Mouse (Mus musculus): ENCODE data around the gene Smarca2. TPM values are rescaled to one million over a fixed set of nuclear protein-coding genes. Genes with fewer than 3 reads are reported as not detected.
A peak's percentile ranks its signal among the peaks of the same experiment; 100 is the strongest.

The Smarca2 gene
- polyA plus RNA-seq, 1 experiment from 2014 or later, result 80.7 TPM

GRCm38 (mm10) chr19:26749427-26750137 lies 144.7 kb downstream of the Smarca2 start:
- Histone ChIP-seq H3K36me3 (0 out of 2 replicates have a peak, but pooled peaks cover 2% of the 10 kb centered on the region), H3K4me3 (peak overlapping the region; percentile 44), H3K27me3 (no peaks in the 10 kb centered on the region), H3K9ac (0 out of 2 replicates have a peak overlapping the region, but pooled peaks have one; percentile 2), H3K27ac (peak overlapping the region; percentile 99), H3K4me1 (peaks cover 17% of the 10 kb centered on the region; the same call in 1 of the 2 replicates), H3K4me2 (replicated peaks) (peak overlapping the region; percentile 70), H3K9me3 (no peaks in the 10 kb centered on the region)
- no peak for ATAC-seq (ENCODE audit: insufficient number of reproducible peaks, insufficient read depth, low FRiP score, low TSS enrichment)
- WGBS, result 27% methylated on average over 11 of the region's 11 CpGs

- Histone ChIP-seq H3K9ac (no peak overlapping the region), H3K4me3 (no peak overlapping the region), H3K4me1 (peaks cover 6% of the 10 kb centered on the region; the same call in 1 of the 2 replicates), H3K27me3 (no peaks in the 10 kb centered on the region), H3K4me2 (replicated peaks) (no peak overlapping the region), H3K9me3 (no peaks in the 10 kb centered on the region), H3K36me3 (0 out of 2 replicates have a peak, but pooled peaks cover 2% of the 10 kb centered on the region), H3K27ac (no peak overlapping the region)
- ATAC-seq (ENCODE audit: insufficient number of reproducible peaks, insufficient read depth, low FRiP score, low TSS enrichment), result no peak
- WGBS, result 76% methylated on average over 15 of the region's 15 CpGs
Observed at GRCm38 (mm10) chr19:26752611-26753163, 147.8 kb downstream of the Smarca2 start.

- H3K4me1 ChIP-seq, result peaks cover 6% of the 10 kb centered on the region; the same call in 1 of the 2 replicates
- ATAC-seq (ENCODE audit: insufficient number of reproducible peaks, insufficient read depth, low FRiP score, low TSS enrichment), result no peak
- WGBS, result 53% methylated on average over 7 of the region's 7 CpGs
- H3K27ac ChIP-seq, result no peak overlapping the region
- H3K4me2 ChIP-seq (replicated peaks), result no peak overlapping the region
- H3K9ac ChIP-seq, result no peak overlapping the region
- 0 out of 2 replicates have a peak, but pooled peaks cover 2% of the 10 kb centered on the region for H3K36me3 ChIP-seq
- no peak overlapping the region for H3K4me3 ChIP-seq
- no peaks in the 10 kb centered on the region for H3K27me3 ChIP-seq
- no peaks in the 10 kb centered on the region for H3K9me3 ChIP-seq
Observed at GRCm38 (mm10) chr19:26753266-26753872, 148.5 kb downstream of the Smarca2 start.

GRCm38 (mm10) chr19:26754016-26754794 lies 149.4 kb downstream of the Smarca2 start:
- Histone ChIP-seq H3K4me2 (replicated peaks) (no peak overlapping the region), H3K27me3 (no peaks in the 10 kb centered on the region), H3K4me1 (peaks cover 6% of the 10 kb centered on the region; the same call in 1 of the 2 replicates), H3K4me3 (no peak overlapping the region), H3K9ac (no peak overlapping the region), H3K9me3 (no peaks in the 10 kb centered on the region), H3K27ac (no peak overlapping the region), H3K36me3 (0 out of 2 replicates have a peak, but pooled peaks cover 2% of the 10 kb centered on the region)
- ATAC-seq (ENCODE audit: insufficient number of reproducible peaks, insufficient read depth, low FRiP score, low TSS enrichment), result no peak
- WGBS, result 78% methylated on average over 10 of the region's 10 CpGs

DNA sequence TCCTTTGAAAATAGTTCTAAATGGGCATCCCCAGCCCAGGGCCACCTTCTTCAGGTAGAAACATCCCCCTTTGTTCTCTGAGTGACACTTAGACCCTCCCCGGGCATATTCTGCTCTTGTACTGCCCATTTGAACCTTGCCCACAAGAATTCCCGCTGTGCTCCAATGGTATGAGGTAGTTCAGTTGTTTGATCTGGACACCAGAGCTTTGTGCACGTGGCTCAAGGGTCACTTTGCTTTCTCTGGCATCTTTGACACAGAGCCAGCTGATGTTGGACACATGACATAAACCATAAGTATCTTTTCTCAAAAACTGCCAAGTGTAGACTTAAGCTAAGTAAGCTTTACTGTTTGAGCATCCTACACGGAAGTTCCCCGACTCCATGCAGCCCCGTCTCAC lies 151.1 kb downstream of the Smarca2 start:
- H3K9ac ChIP-seq, result no peak overlapping the region
- no peak overlapping the region for H3K27ac ChIP-seq
- H3K36me3 ChIP-seq, result 0 out of 2 replicates have a peak, but pooled peaks cover 13% of the 10 kb centered on the region
- H3K9me3 ChIP-seq, result no peaks in the 10 kb centered on the region
- no peak for ATAC-seq (ENCODE audit: insufficient number of reproducible peaks, insufficient read depth, low FRiP score, low TSS enrichment)
- no peaks in the 10 kb centered on the region for H3K27me3 ChIP-seq
- no peak overlapping the region for H3K4me2 ChIP-seq (replicated peaks)
- no peak overlapping the region for H3K4me3 ChIP-seq
- no peaks in the 10 kb centered on the region; the same call in 1 of the 2 replicates for H3K4me1 ChIP-seq
- 89% methylated on average over 6 of the region's 6 CpGs for WGBS

- Histone ChIP-seq H3K4me2 (replicated peaks) (no peak overlapping the region), H3K4me1 (no peaks in the 10 kb centered on the region; the same call in 1 of the 2 replicates), H3K36me3 (0 out of 2 replicates have a peak, but pooled peaks cover 17% of the 10 kb centered on the region), H3K9me3 (no peaks in the 10 kb centered on the region), H3K9ac (no peak overlapping the region), H3K27ac (no peak overlapping the region), H3K27me3 (no peaks in the 10 kb centered on the region), H3K4me3 (no peak overlapping the region)
- no peak for ATAC-seq (ENCODE audit: insufficient number of reproducible peaks, insufficient read depth, low FRiP score, low TSS enrichment)
- 79% methylated on average over 8 of the region's 8 CpGs for WGBS
Observed at GRCm38 (mm10) chr19:26756399-26756798, 151.5 kb downstream of the Smarca2 start.

DNA sequence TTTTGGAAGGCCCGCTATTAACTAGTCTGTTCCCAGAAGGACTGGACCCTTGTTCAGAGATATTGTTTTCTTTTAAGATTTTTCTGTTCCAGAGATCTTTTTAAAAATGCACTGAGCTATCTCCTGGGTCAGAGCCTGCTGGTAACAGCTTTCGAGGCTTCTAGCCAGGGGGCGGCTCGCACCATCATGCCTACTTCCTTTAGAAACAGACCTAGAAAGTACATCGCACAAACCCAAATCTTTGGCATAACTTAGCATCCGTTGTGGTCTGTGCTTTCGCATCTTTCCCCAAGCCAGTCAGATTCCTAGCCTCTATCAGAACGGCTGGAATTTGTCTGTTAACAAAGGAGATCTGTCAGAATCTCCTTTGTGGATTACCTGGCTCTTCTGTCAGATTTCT lies 153.3 kb downstream of the Smarca2 start:
- 75% methylated on average over 8 of the region's 8 CpGs for WGBS
- no peaks in the 10 kb centered on the region for H3K9me3 ChIP-seq
- H3K4me3 ChIP-seq, result no peak overlapping the region
- H3K27me3 ChIP-seq, result no peaks in the 10 kb centered on the region
- H3K27ac ChIP-seq, result no peak overlapping the region
- H3K4me1 ChIP-seq, result peaks cover 4% of the 10 kb centered on the region; the same call in 1 of the 2 replicates
- no peak for ATAC-seq (ENCODE audit: insufficient number of reproducible peaks, insufficient read depth, low FRiP score, low TSS enrichment)
- H3K4me2 ChIP-seq (replicated peaks), result no peak overlapping the region
- no peak overlapping the region for H3K9ac ChIP-seq
- H3K36me3 ChIP-seq, result 0 out of 2 replicates have a peak, but pooled peaks cover 18% of the 10 kb centered on the region

DNA sequence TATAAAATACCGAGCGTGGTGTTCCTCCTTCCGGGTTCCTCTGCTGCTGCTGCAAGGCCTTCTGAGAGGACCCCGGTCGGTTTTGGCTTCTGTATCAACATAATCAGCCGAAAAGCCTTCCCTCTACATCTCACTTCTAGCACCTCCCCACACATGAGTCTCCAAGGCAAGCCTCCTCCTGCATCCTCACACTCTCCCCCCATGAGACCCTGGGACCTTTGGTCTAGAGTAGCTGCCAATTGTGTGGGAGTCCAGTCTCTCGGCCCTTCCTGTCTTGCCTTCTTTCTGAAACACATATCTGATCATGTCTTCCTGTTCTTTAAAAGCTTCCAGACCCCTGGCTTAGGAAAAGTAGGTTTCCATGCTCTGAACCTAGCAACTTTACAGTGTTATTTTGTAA lies 153.8 kb downstream of the Smarca2 start:
- no peaks in the 10 kb centered on the region for H3K9me3 ChIP-seq
- no peak for ATAC-seq (ENCODE audit: insufficient number of reproducible peaks, insufficient read depth, low FRiP score, low TSS enrichment)
- H3K36me3 ChIP-seq, result 0 out of 2 replicates have a peak, but pooled peaks cover 18% of the 10 kb centered on the region

GRCm38 (mm10) chr19:26759295-26759694 lies 154.4 kb downstream of the Smarca2 start:
- no peaks in the 10 kb centered on the region for H3K9me3 ChIP-seq
- H3K36me3 ChIP-seq, result 0 out of 2 replicates have a peak, but pooled peaks cover 18% of the 10 kb centered on the region
- no peaks in the 10 kb centered on the region for H3K27me3 ChIP-seq
- H3K4me1 ChIP-seq, result peaks cover 4% of the 10 kb centered on the region; the same call in 1 of the 2 replicates
- no peak for ATAC-seq (ENCODE audit: insufficient number of reproducible peaks, insufficient read depth, low FRiP score, low TSS enrichment)
- H3K4me2 ChIP-seq (replicated peaks), result no peak overlapping the region
- H3K9ac ChIP-seq, result no peak overlapping the region
- 83% methylated on average over 13 of the region's 13 CpGs for WGBS
- H3K4me3 ChIP-seq, result no peak overlapping the region
- H3K27ac ChIP-seq, result no peak overlapping the region

More for the DNA sequence above, 153.8 kb downstream of the Smarca2 start:
- no peak overlapping the region for H3K4me2 ChIP-seq (replicated peaks)
- peaks cover 4% of the 10 kb centered on the region; the same call in 1 of the 2 replicates for H3K4me1 ChIP-seq
- H3K27me3 ChIP-seq, result no peaks in the 10 kb centered on the region
- H3K9ac ChIP-seq, result no peak overlapping the region
- 71% methylated on average over 7 of the region's 7 CpGs for WGBS
- H3K4me3 ChIP-seq, result no peak overlapping the region
- 0 out of 2 replicates have a peak overlapping the region, but pooled peaks have one; percentile 26 for H3K27ac ChIP-seq

GRCm38 (mm10) chr19:26761257-26761656 lies 156.4 kb downstream of the Smarca2 start:
- Histone ChIP-seq H3K4me3 (no peak overlapping the region), H3K9ac (no peak overlapping the region), H3K9me3 (no peaks in the 10 kb centered on the region), H3K36me3 (0 out of 2 replicates have a peak, but pooled peaks cover 18% of the 10 kb centered on the region), H3K4me2 (replicated peaks) (no peak overlapping the region), H3K27ac (no peak overlapping the region), H3K27me3 (no peaks in the 10 kb centered on the region), H3K4me1 (peaks cover 4% of the 10 kb centered on the region; the same call in 1 of the 2 replicates)
- ATAC-seq (ENCODE audit: insufficient number of reproducible peaks, insufficient read depth, low FRiP score, low TSS enrichment), result no peak

- no peak overlapping the region for H3K4me2 ChIP-seq (replicated peaks)
- 90% methylated on average over 7 of the region's 7 CpGs for WGBS
- no peaks in the 10 kb centered on the region for H3K9me3 ChIP-seq
- no peak overlapping the region for H3K27ac ChIP-seq
- H3K4me3 ChIP-seq, result no peak overlapping the region
- H3K4me1 ChIP-seq, result peaks cover 17% of the 10 kb centered on the region
- no peak overlapping the region for H3K9ac ChIP-seq
- ATAC-seq (ENCODE audit: insufficient number of reproducible peaks, insufficient read depth, low FRiP score, low TSS enrichment), result no peak
- no peaks in the 10 kb centered on the region for H3K27me3 ChIP-seq
- peaks cover 24% of the 10 kb centered on the region for H3K36me3 ChIP-seq
Observed at GRCm38 (mm10) chr19:26765483-26765882, 160.6 kb downstream of the Smarca2 start.

Data from embryonic facial prominence, embryonic 12.5 days (tissue).